9 mouse cellular contexts compared by ENCODE assay signal in genomic region chr19:10304395-10304794, GRCm38 (mm10). TPM values are rescaled to one million over a fixed set of nuclear protein-coding genes. Genes with fewer than 3 reads are reported as not detected.
DNase-seq lines count a peak whose midpoint lies in the region; ATAC-seq and TF ChIP-seq lines count a peak whose summit lies in the region.
"Had no signal": no experiment of that assay in that cellular context is flagged by ENCODE, and none has a peak within 500 bp of the region (broad histone marks: within the 10 kb centered on the region; RNA-seq: fewer than 3 reads in every experiment).

No protein-coding gene starts in this region.

- 14% methylated on average over 32 of the region's 37 CpGs for WGBS in liver, adult 2 months
- 7% methylated on average over 36 of the region's 37 CpGs for WGBS in intestine, embryonic 14.5 days
- WGBS in neural tube, embryonic 11.5 days = 10% methylated on average over 34 of the region's 37 CpGs

- H3K4me1 ChIP-seq in liver, adult 2 months (ENCODE audit: control insufficient read depth, insufficient read depth, low read length) = no peaks in the 10 kb centered on the region
- H3K4me1 ChIP-seq in embryonic fibroblast, embryonic 13.5 days (ENCODE audit: control insufficient read depth, insufficient read depth, low read length) = peaks cover 27% of the 10 kb centered on the region
- peaks cover 17% of the 10 kb centered on the region for H3K4me1 ChIP-seq in intestine, embryonic 14.5 days (replicated peaks; ENCODE audit: control insufficient read depth, insufficient read depth, low read length)
- H3K4me1 ChIP-seq in neural tube, embryonic 11.5 days (ENCODE audit: control insufficient read depth, insufficient read depth, low read length) = peaks cover 5% of the 10 kb centered on the region; the same call in 1 of the 2 replicates

- peak overlapping the region; percentile 56 for H3K9ac ChIP-seq in liver, adult 2 months (ENCODE audit: low read depth, low read length)
- peak overlapping the region; percentile 74 for H3K9ac ChIP-seq in intestine, embryonic 14.5 days (ENCODE audit: low read length)
- H3K9ac ChIP-seq in neural tube, embryonic 11.5 days (ENCODE audit: low read length) = peak overlapping the region; percentile 76

- TF ChIP-seq POLR2A in liver, adult 2 months (IDR thresholded peaks at IDR 0.05; ENCODE audit: extremely low read depth, insufficient read depth, low read length) = no peak
- no peak for TF ChIP-seq POLR2A in embryonic fibroblast, embryonic 13.5 days (IDR thresholded peaks at IDR 0.05; ENCODE audit: low read depth, low read length)

- no peaks in the 10 kb centered on the region for H3K79me2 ChIP-seq in liver, adult 2 months (ENCODE audit: control insufficient read depth, insufficient read depth, low read length)

- H3K4me2 ChIP-seq in intestine, embryonic 14.5 days (ENCODE audit: low read length) = peak overlapping the region; percentile 97
- H3K4me2 ChIP-seq in neural tube, embryonic 11.5 days (ENCODE audit: low read depth) = peak overlapping the region; percentile 93

- peaks cover 2% of the 10 kb centered on the region; the same call in 1 of the 2 replicates for H3K27me3 ChIP-seq in liver, adult 2 months (ENCODE audit: control insufficient read depth, insufficient read depth, low read length)
- H3K27me3 ChIP-seq in intestine, embryonic 14.5 days (replicated peaks; ENCODE audit: control insufficient read depth, insufficient read depth, low read length) = no peaks in the 10 kb centered on the region
- peaks cover 6% of the 10 kb centered on the region; the same call in 1 of the 2 replicates for H3K27me3 ChIP-seq in neural tube, embryonic 11.5 days (ENCODE audit: control insufficient read depth, insufficient read depth, low read length)

- H3K9me3 ChIP-seq in intestine, embryonic 14.5 days (ENCODE audit: control insufficient read depth, low read length) = no peaks in the 10 kb centered on the region
- no peaks in the 10 kb centered on the region for H3K9me3 ChIP-seq in neural tube, embryonic 11.5 days (ENCODE audit: control insufficient read depth, low read length)

- no peak for DNase-seq in liver, adult 2 months (ENCODE audit: extremely low read depth, low read depth, low spot score)
- no peak for DNase-seq in liver
- DNase-seq in intestine, embryonic 14.5 days (ENCODE audit: low spot score) = no peak
- no peak for DNase-seq in neural tube, embryonic 11.5 days (ENCODE audit: low spot score)
- DNase-seq in spleen, postnatal 4 days (ENCODE audit: low spot score in 2 of 2) = no peak

- ATAC-seq in intestine, embryonic 14.5 days (replicated peaks; ENCODE audit: low FRiP score, low TSS enrichment, low read depth) = peak; percentile 60
- ATAC-seq in neural tube, embryonic 11.5 days (ENCODE audit: insufficient read depth, low FRiP score, low TSS enrichment) = peak; percentile 31; the same call in 1 of the 2 replicates
- no peak for ATAC-seq in erythroid progenitor cell, adult 5-6 weeks (replicated peaks; ENCODE audit: low FRiP score, poor library complexity, severe bottlenecking)
- ATAC-seq in inflammation-experienced regulatory T-cells, adult 6 months = no peak

- no peak overlapping the region for H3K27ac ChIP-seq in liver, adult 2 months (replicated peaks; ENCODE audit: insufficient read depth, low read depth, low read length)
- no peak overlapping the region for H3K27ac ChIP-seq in embryonic fibroblast, embryonic 13.5 days (ENCODE audit: insufficient read depth, low read length)
- no peak overlapping the region for H3K27ac ChIP-seq in intestine, embryonic 14.5 days (ENCODE audit: low read depth)
- H3K27ac ChIP-seq in neural tube, embryonic 11.5 days (ENCODE audit: low read depth, low read length) = no peak overlapping the region

- H3K36me3 ChIP-seq in liver, adult 2 months (ENCODE audit: control insufficient read depth, insufficient read depth, low read length) = no peaks in the 10 kb centered on the region
- H3K36me3 ChIP-seq in intestine, embryonic 14.5 days (ENCODE audit: control insufficient read depth, insufficient read depth, low read length) = no peaks in the 10 kb centered on the region
- no peaks in the 10 kb centered on the region for H3K36me3 ChIP-seq in neural tube, embryonic 11.5 days (ENCODE audit: control insufficient read depth, insufficient read depth, low read length)

- peak overlapping the region; percentile 40 for H3K4me3 ChIP-seq in liver, adult 2 months (ENCODE audit: insufficient read depth, low read depth, low read length)
- peak overlapping the region; percentile 44 for H3K4me3 ChIP-seq in embryonic fibroblast, embryonic 13.5 days (ENCODE audit: insufficient read depth, low read length)
- peak overlapping the region; percentile 72 for H3K4me3 ChIP-seq in intestine, embryonic 14.5 days (ENCODE audit: low read depth, low read length)
- H3K4me3 ChIP-seq in neural tube, embryonic 11.5 days (ENCODE audit: low read depth, low read length) = peak overlapping the region; percentile 70

- no peak for TF ChIP-seq CTCF in liver, adult 2 months (IDR thresholded peaks at IDR 0.05; ENCODE audit: low read depth, low read length)
- TF ChIP-seq CTCF in embryonic fibroblast, embryonic 13.5 days (IDR thresholded peaks at IDR 0.05; ENCODE audit: borderline replicate concordance, insufficient read depth, low read length) = no peak

RNA-seq across cellular contexts. Expression of gene Dagla, which starts 0.3 kb away (rescaled TPM):
- 0.18 and 0.40 TPM in 2 replicates for total RNA-seq in liver, adult 2 months (2014; rRNA removed)
- 0.63 and 0.93 TPM in 2 replicates for polyA plus RNA-seq in liver, adult 2 months (2012; rRNA removed)
- 5.8 and 7.6 TPM in 2 replicates for polyA plus RNA-seq in embryonic fibroblast, embryonic 13.5 days (2011; ENCODE audit: insufficient read length, low read depth, missing spikeins)
- polyA plus RNA-seq in intestine, embryonic 14.5 days (2014; fragmentation: Nextera tagmentation; extraction: Ambion mirVana) = 4.2 and 4.7 TPM in 2 replicates
- polyA plus RNA-seq in neural tube, embryonic 11.5 days (2014; fragmentation: Nextera tagmentation; extraction: Ambion mirVana) = 3.2 and 3.4 TPM in 2 replicates
- not detected in 2 replicates for total RNA-seq in erythroid progenitor cell, adult 5-6 weeks (2015; ENCODE audit: low replicate concordance)
- total RNA-seq in erythroid progenitor cell, adult 5-6 weeks (2017; ENCODE audit: low replicate concordance) = not detected in 2 replicates
- under 1 TPM in 1 of 3 experiments, not detected in 2; 0.11 TPM for polyA plus RNA-seq in inflammation-experienced regulatory T-cells, adult 6 months (2017; shearing (Covaris generic))
- total RNA-seq: neutrophil, adult 5-6 weeks had no signal

Comparison
In these comparisons a context has a peak if more than half of its experiments do, and no peak if none do; other contexts are left out.
1. ATAC-seq: peak in intestine, embryonic 14.5 days (single experiment) and neural tube, embryonic 11.5 days (single experiment); none in erythroid progenitor cell, adult 5-6 weeks (single experiment) and inflammation-experienced regulatory T-cells, adult 6 months (single experiment).
2. Peak in every context shown above with its lines, with median percentiles within 50 percentile points of each other: H3K4me3 ChIP-seq and H3K9ac ChIP-seq.